Comparison of ENCODE assay signal across 9 mouse cellular contexts in the genomic region with DNA sequence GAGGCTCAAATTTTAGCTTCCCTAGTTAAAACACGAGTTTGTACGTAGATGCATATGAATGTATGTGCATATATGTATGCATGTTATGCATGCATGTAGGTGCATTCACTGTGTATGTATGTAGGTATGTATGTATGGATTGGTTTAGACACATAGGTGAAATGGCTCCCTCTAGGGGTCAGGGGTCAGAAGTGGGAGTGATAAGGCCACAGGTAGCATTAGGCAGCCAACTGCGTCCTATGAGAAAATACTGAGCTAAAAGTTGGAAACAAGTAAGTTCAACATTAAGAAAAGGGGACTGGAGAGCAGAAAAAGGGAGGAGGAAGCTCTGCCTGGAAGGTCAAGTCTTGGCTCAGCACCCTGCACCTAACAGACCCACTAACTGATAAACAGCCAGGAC. TPM values are rescaled to one million over a fixed set of nuclear protein-coding genes. Genes with fewer than 3 reads are reported as not detected.
DNase-seq lines count a peak whose midpoint lies in the region; ATAC-seq and TF ChIP-seq lines count a peak whose summit lies in the region.
"Had no signal": no experiment of that assay in that cellular context is flagged by ENCODE, and none has a peak within 500 bp of the region (broad histone marks: within the 10 kb centered on the region; RNA-seq: fewer than 3 reads in every experiment).

No protein-coding gene starts in this region.

- ATAC-seq in kidney, embryonic 15.5 days (replicated peaks; ENCODE audit: low FRiP score), result no peak
- ATAC-seq in hematopoietic stem cell, adult 5-6 weeks (replicated peaks in 1 of 2; ENCODE audit: insufficient read depth in 1 of 2, low FRiP score in 2 of 2, low TSS enrichment in 1 of 2, low read depth in 1 of 2, poor library complexity in 2 of 2, severe bottlenecking in 2 of 2), result peak; percentile 52 to 55; a peak in 2 of 4 replicates

- DNase-seq in kidney, postnatal 36 days, result peak; percentile 14 to 41
- DNase-seq in ES-E14 (ENCODE audit: low read depth, low spot score), result peak; percentile 30
- DNase-seq in spleen, postnatal 4 days (ENCODE audit: low spot score in 2 of 2), result peak; percentile 27 to 69
- no peak for DNase-seq in forebrain, embryonic 10.5 days (ENCODE audit: extremely low spot score, low spot score)
- DNase-seq in heart, adult 18-20 months, result no peak
- no peak for DNase-seq in right cerebral cortex, postnatal 14 days

- no peaks in the 10 kb centered on the region for H3K4me1 ChIP-seq in kidney, embryonic 15.5 days
- H3K4me1 ChIP-seq in ES-E14 (ENCODE audit: control insufficient read depth in 2 of 2, insufficient read depth in 2 of 2, low read length in 2 of 2, poor library complexity in 1 of 2), result no peaks in the 10 kb centered on the region
- H3K4me1 ChIP-seq in forebrain, embryonic 10.5 days, result no peaks in the 10 kb centered on the region
- H3K4me1 ChIP-seq: limb, embryonic 12.5 days had no signal

- H3K27me3 ChIP-seq in kidney, embryonic 15.5 days, result no peaks in the 10 kb centered on the region
- no peaks in the 10 kb centered on the region for H3K27me3 ChIP-seq in forebrain, embryonic 10.5 days (ENCODE audit: poor library complexity, severe bottlenecking)
- H3K27me3 ChIP-seq: limb, embryonic 12.5 days had no signal

- H3K9me3 ChIP-seq in kidney, embryonic 15.5 days (replicated peaks), result no peaks in the 10 kb centered on the region
- H3K9me3 ChIP-seq in ES-E14 (ENCODE audit: control insufficient read depth, insufficient read depth, low read depth, low read length), result no peaks in the 10 kb centered on the region
- H3K9me3 ChIP-seq in forebrain, embryonic 10.5 days, result no peaks in the 10 kb centered on the region
- H3K9me3 ChIP-seq: limb, embryonic 12.5 days had no signal

- H3K36me3 ChIP-seq in kidney, embryonic 15.5 days, result peaks cover 39% of the 10 kb centered on the region
- peaks cover 34% of the 10 kb centered on the region for H3K36me3 ChIP-seq in ES-E14 (ENCODE audit: control insufficient read depth, insufficient read depth, low read length, poor library complexity, severe bottlenecking)
- peaks cover 14% of the 10 kb centered on the region for H3K36me3 ChIP-seq in forebrain, embryonic 10.5 days (replicated peaks)

- no peak overlapping the region for H3K27ac ChIP-seq in kidney, embryonic 15.5 days
- no peak overlapping the region for H3K27ac ChIP-seq in ES-E14 (ENCODE audit: insufficient read depth, low read depth, low read length, poor library complexity, severe bottlenecking)
- H3K27ac ChIP-seq in forebrain, embryonic 10.5 days, result no peak overlapping the region
- H3K27ac ChIP-seq: limb, embryonic 12.5 days had no signal

- 88% methylated on average over 3 of the region's 3 CpGs for WGBS in kidney, embryonic 15.5 days
- WGBS in forebrain, embryonic 10.5 days, result 76% methylated on average over 3 of the region's 3 CpGs

- no peak overlapping the region for H3K4me2 ChIP-seq in kidney, embryonic 15.5 days
- H3K4me2 ChIP-seq: limb, embryonic 12.5 days had no signal

- no peak overlapping the region for H3K9ac ChIP-seq in kidney, embryonic 15.5 days
- H3K9ac ChIP-seq in ES-E14 (ENCODE audit: insufficient read depth, low read depth, low read length, poor library complexity, severe bottlenecking), result no peak overlapping the region
- H3K9ac ChIP-seq: limb, embryonic 12.5 days had no signal

- H3K4me3 ChIP-seq in kidney, embryonic 15.5 days (replicated peaks), result no peak overlapping the region
- no peak overlapping the region for H3K4me3 ChIP-seq in ES-E14 (ENCODE audit: insufficient read depth in 1 of 2, low read depth in 1 of 2, low read length in 2 of 2, poor library complexity in 1 of 2, severe bottlenecking in 1 of 2)
- H3K4me3 ChIP-seq in forebrain, embryonic 10.5 days, result no peak overlapping the region
- H3K4me3 ChIP-seq: limb, embryonic 12.5 days had no signal

- in situ Hi-C loops in ES-E14 (cut with MboI; ENCODE audit: low sequenced_read_pairs in 2 of 2, unreplicated experiment in 2 of 2), result no loop called here

TF ChIP-seq in ES-E14, 5 proteins besides CTCF, POLR2A, EP300 and RAD21:
- TF ChIP-seq HCFC1 (IDR thresholded peaks at IDR 0.05; ENCODE audit: borderline replicate concordance, insufficient read depth, low read length) (no peak), ZC3H11A (IDR thresholded peaks at IDR 0.05; ENCODE audit: borderline replicate concordance, low read depth, low read length) (no peak), MAFK (IDR thresholded peaks at IDR 0.05; ENCODE audit: insufficient read depth, low read depth, low read length) (no peak), CHD2 (IDR thresholded peaks at IDR 0.05; ENCODE audit: low read depth, low read length) (no peak), ZNF384 (IDR thresholded peaks at IDR 0.05; ENCODE audit: low read depth, low read length) (no peak)

RNA-seq across cellular contexts. Expression of a gene that starts 21.4 kb away (rescaled TPM):
- polyA plus RNA-seq in kidney, embryonic 15.5 days (2015; fragmentation: Nextera tagmentation; extraction: Ambion mirVana), result 11.3 and 13.4 TPM in 2 replicates
- total RNA-seq in ES-E14 (2012; rRNA removed), result 29.9 and 38.3 TPM in 2 replicates
- total RNA-seq in hematopoietic stem cell, adult 5-6 weeks (2017), result 30.3 and 69.4 TPM in 2 replicates
- polyA plus RNA-seq in forebrain, embryonic 10.5 days (2016; fragmentation: Nextera tagmentation; extraction: Ambion mirVana), result 7.5 and 8.5 TPM in 2 replicates
- 1 to 10 TPM; 5.0 to 6.7 TPM for total RNA-seq in heart, adult 18-20 months (2021)

RNA-seq across cellular contexts. Expression of a gene that starts 24.0 kb away (rescaled TPM):
- 26.4 and 26.7 TPM in 2 replicates for polyA plus RNA-seq in kidney, embryonic 15.5 days (2015; fragmentation: Nextera tagmentation; extraction: Ambion mirVana)
- total RNA-seq in ES-E14 (2012; rRNA removed), result 0.63 and 0.98 TPM in 2 replicates
- total RNA-seq in hematopoietic stem cell, adult 5-6 weeks (2017), result 36.3 and 39.6 TPM in 2 replicates
- polyA plus RNA-seq in forebrain, embryonic 10.5 days (2016; fragmentation: Nextera tagmentation; extraction: Ambion mirVana), result 8.0 and 8.1 TPM in 2 replicates
- total RNA-seq in heart, adult 18-20 months (2021), result 1 to 10 TPM; 5.5 to 6.1 TPM

RNA-seq across cellular contexts. Expression of a gene that starts 58.4 kb away (rescaled TPM):
- polyA plus RNA-seq in kidney, embryonic 15.5 days (2015; fragmentation: Nextera tagmentation; extraction: Ambion mirVana), result 73.9 and 78.6 TPM in 2 replicates
- 42.1 and 56.3 TPM in 2 replicates for total RNA-seq in ES-E14 (2012; rRNA removed)
- 126 and 147 TPM in 2 replicates for total RNA-seq in hematopoietic stem cell, adult 5-6 weeks (2017)
- polyA plus RNA-seq in forebrain, embryonic 10.5 days (2016; fragmentation: Nextera tagmentation; extraction: Ambion mirVana), result 67.8 and 68.3 TPM in 2 replicates
- total RNA-seq in heart, adult 18-20 months (2021), result 10 to 100 TPM; 30.4 to 32.3 TPM

Comparison
In these comparisons a context has a peak if more than half of its experiments do, and no peak if none do; other contexts are left out.
1. DNase-seq: peak in kidney, postnatal 36 days (2 of 2), ES-E14 (single experiment) and spleen, postnatal 4 days (2 of 2); none in forebrain, embryonic 10.5 days (single experiment), heart, adult 18-20 months (0 of 2) and right cerebral cortex, postnatal 14 days (single experiment).